Mouse (Mus musculus): ENCODE measurements around the gene Dusp12. TPM values are rescaled to one million over a fixed set of nuclear protein-coding genes. Genes with fewer than 3 reads are reported as not detected.

The Dusp12 gene
- total and polyA plus RNA-seq, 3 experiments, result 30.4 to 41.7 (median 30.9) TPM

- dilution Hi-C loops (cut with MboI; ENCODE audit: extremely low pct_ligation_motif_present, extremely low pct_unique_long_range_greater_than_20kb, low sequenced_read_pairs), result no loop called here
- peak overlapping the region; percentile 37 for H3K4me2 ChIP-seq (ENCODE audit: insufficient read depth, low read depth, poor library complexity, severe bottlenecking)
- no peak for DNase-seq (ENCODE audit: extremely low read depth)
Measured at GRCm38 (mm10) chr1:170855056-170855760, 30.1 kb downstream of the Dusp12 start.

GRCm38 (mm10) chr1:170853604-170854003 lies 31.7 kb downstream of the Dusp12 start:
- Histone ChIP-seq H3K4me1 (ENCODE audit: control insufficient read depth in 1 of 2, insufficient read depth in 2 of 2) (peaks cover 27 to 80% of the 10 kb centered on the region in 2 experiments), H3K79me2 (replicated peaks; ENCODE audit: control insufficient read depth, extremely low read depth, insufficient read depth, poor library complexity, severe bottlenecking) (peaks cover 83% of the 10 kb centered on the region), H3K36me3 (replicated peaks in 1 of 2; ENCODE audit: control insufficient read depth in 1 of 2, insufficient read depth in 1 of 2, low read length in 1 of 2) (peaks cover 30 to 36% of the 10 kb centered on the region in 2 experiments), H3K9me3 (replicated peaks; ENCODE audit: low read length) (peaks cover 3% of the 10 kb centered on the region), H3K9ac (ENCODE audit: insufficient read depth, low read depth) (peak overlapping the region; percentile 37), H3K4me2 (ENCODE audit: insufficient read depth, low read depth, poor library complexity, severe bottlenecking) (peak overlapping the region; percentile 97), H3K27me3 (replicated peaks) (no peaks in the 10 kb centered on the region), H3K4me3 (replicated peaks in 1 of 3; ENCODE audit: low read depth in 2 of 3, low read length in 2 of 3, poor library complexity in 1 of 3) (no peak overlapping the region), H3K27ac (ENCODE audit: insufficient read depth, low read depth) (peak overlapping the region; percentile 99)
- DNase-seq (ENCODE audit: extremely low read depth), result peak; percentile 81
- dilution Hi-C loops (cut with MboI; ENCODE audit: extremely low pct_ligation_motif_present, extremely low pct_unique_long_range_greater_than_20kb, low sequenced_read_pairs), result no loop called here
- in situ Hi-C loops (cut with MboI; ENCODE audit: low pct_ligation_motif_present, low pct_unique_long_range_greater_than_20kb, low sequenced_read_pairs), result no loop called here
- no peak for TF ChIP-seq ELF1 (IDR thresholded peaks at IDR 0.05; ENCODE audit: low read depth, low read length)
- peak; percentile 19; the same call in 1 of the 2 replicates for TF ChIP-seq POLR2A (IDR thresholded peaks at IDR 0.05; ENCODE audit: low read depth, low read length)
- no peak for TF ChIP-seq MAX (IDR thresholded peaks at IDR 0.05; ENCODE audit: low read length)
- TF ChIP-seq ZC3H11A (IDR thresholded peaks at IDR 0.05; ENCODE audit: low read depth, low read length), result no peak
- TF ChIP-seq TCF12 (IDR thresholded peaks at IDR 0.05; ENCODE audit: low read depth, low read length), result no peak; the same call in 1 of the 2 replicates
- peak; percentile 95 for TF ChIP-seq IRF4 (IDR thresholded peaks at IDR 0.05; ENCODE audit: low read depth, low read length)
- TF ChIP-seq MEF2A (IDR thresholded peaks at IDR 0.05; ENCODE audit: borderline replicate concordance, low read depth, low read length), result peak; percentile 97
- peak; percentile 97 for TF ChIP-seq JUN (IDR thresholded peaks at IDR 0.05; ENCODE audit: insufficient read depth, low read depth, low read length)
- TF ChIP-seq EP300 (IDR thresholded peaks at IDR 0.05; ENCODE audit: low read length), result peak; percentile 97
- TF ChIP-seq CTCF (conservative IDR thresholded peaks at IDR 0.05 in 1 of 2, IDR thresholded peaks at IDR 0.05 in 1 of 2; ENCODE audit: low read depth in 2 of 2, low read length in 2 of 2), result no peak
- TF ChIP-seq ZMIZ1 (IDR thresholded peaks at IDR 0.05; ENCODE audit: low read depth, low read length), result no peak
- TF ChIP-seq ETS1 (conservative IDR thresholded peaks at IDR 0.05; ENCODE audit: low read depth, low read length), result peak; percentile 90
- TF ChIP-seq ZKSCAN1 (IDR thresholded peaks at IDR 0.05; ENCODE audit: borderline replicate concordance, low read depth, low read length), result no peak
- TF ChIP-seq TBP (conservative IDR thresholded peaks at IDR 0.05; ENCODE audit: low read depth, low read length), result peak; percentile 70; the same call in 1 of the 2 replicates
- no peak for TF ChIP-seq MAFK (IDR thresholded peaks at IDR 0.05; ENCODE audit: insufficient replicate concordance, low read length)
- TF ChIP-seq SIN3A (IDR thresholded peaks at IDR 0.05; ENCODE audit: low read length), result no peak
- no peak for TF ChIP-seq HCFC1 (IDR thresholded peaks at IDR 0.05; ENCODE audit: low read depth, low read length)
- no peak for TF ChIP-seq POLR2AphosphoS2 (IDR thresholded peaks at IDR 0.05; ENCODE audit: low read depth, low read length)
- TF ChIP-seq USF1 (IDR thresholded peaks at IDR 0.05; ENCODE audit: low read depth, low read length), result no peak
- no peak for TF ChIP-seq KAT2A (IDR thresholded peaks at IDR 0.05; ENCODE audit: insufficient replicate concordance, low read length)
- TF ChIP-seq CHD1 (IDR thresholded peaks at IDR 0.05; ENCODE audit: low read depth, low read length), result no peak
- TF ChIP-seq GABPA (IDR thresholded peaks at IDR 0.05; ENCODE audit: insufficient replicate concordance, low read depth, low read length), result no peak
- no peak for TF ChIP-seq ZNF384 (IDR thresholded peaks at IDR 0.05; ENCODE audit: low read depth, low read length)
- TF ChIP-seq NELFE (IDR thresholded peaks at IDR 0.05; ENCODE audit: low read depth, low read length), result no peak
- TF ChIP-seq MAZ (IDR thresholded peaks at IDR 0.05; ENCODE audit: low read depth, low read length), result no peak
- TF ChIP-seq RAD21 (IDR thresholded peaks at IDR 0.05; ENCODE audit: low read depth, low read length), result no peak; the same call in 1 of the 2 replicates
- TF ChIP-seq USF2 (conservative IDR thresholded peaks at IDR 0.05; ENCODE audit: low read depth, low read length), result no peak
- no peak; the same call in 1 of the 2 replicates for TF ChIP-seq RCOR1 (conservative IDR thresholded peaks at IDR 0.05; ENCODE audit: low read depth, low read length)
- TF ChIP-seq CHD2 (IDR thresholded peaks at IDR 0.05; ENCODE audit: low read length), result no peak
- TF ChIP-seq SMC3 (IDR thresholded peaks at IDR 0.05; ENCODE audit: low read depth, low read length), result no peak
- TF ChIP-seq MXI1 (IDR thresholded peaks at IDR 0.05; ENCODE audit: low read depth, low read length), result no peak
- no peak for TF ChIP-seq PAX5 (IDR thresholded peaks at IDR 0.05; ENCODE audit: low read length)

More at GRCm38 (mm10) chr1:170855056-170855760, 30.1 kb downstream of the Dusp12 start:
- no peak for TF ChIP-seq CTCF (conservative IDR thresholded peaks at IDR 0.05 in 1 of 2, IDR thresholded peaks at IDR 0.05 in 1 of 2; ENCODE audit: low read depth in 2 of 2, low read length in 2 of 2)
- peaks cover 85% of the 10 kb centered on the region for H3K79me2 ChIP-seq (replicated peaks; ENCODE audit: control insufficient read depth, extremely low read depth, insufficient read depth, poor library complexity, severe bottlenecking)
- H3K4me3 ChIP-seq (replicated peaks in 1 of 3; ENCODE audit: low read depth in 2 of 3, low read length in 2 of 3, poor library complexity in 1 of 3), result no peak overlapping the region
- peak overlapping the region; percentile 99 for H3K27ac ChIP-seq (ENCODE audit: insufficient read depth, low read depth)
- peaks cover 3% of the 10 kb centered on the region for H3K9me3 ChIP-seq (replicated peaks; ENCODE audit: low read length)
- peak overlapping the region; percentile 37 for H3K9ac ChIP-seq (ENCODE audit: insufficient read depth, low read depth)
- H3K4me1 ChIP-seq (ENCODE audit: control insufficient read depth in 1 of 2, insufficient read depth in 2 of 2), result peaks cover 34 to 86% of the 10 kb centered on the region in 2 experiments
- no peaks in the 10 kb centered on the region for H3K27me3 ChIP-seq (replicated peaks)
- in situ Hi-C loops (cut with MboI; ENCODE audit: low pct_ligation_motif_present, low pct_unique_long_range_greater_than_20kb, low sequenced_read_pairs), result no loop called here
- peaks cover 17 to 23% of the 10 kb centered on the region in 2 experiments for H3K36me3 ChIP-seq (replicated peaks in 1 of 2; ENCODE audit: control insufficient read depth in 1 of 2, insufficient read depth in 1 of 2, low read length in 1 of 2)

Measured in CH12.LX (cell line).